11 mouse cellular contexts compared by ENCODE assay signal in genomic region chr2:150663255-150663654, GRCm38 (mm10). TPM values are rescaled to one million over a fixed set of nuclear protein-coding genes. Genes with fewer than 3 reads are reported as not detected.
DNase-seq lines count a peak whose midpoint lies in the region; ATAC-seq and TF ChIP-seq lines count a peak whose summit lies in the region.
"Had no signal": no experiment of that assay in that cellular context is flagged by ENCODE, and none has a peak within 500 bp of the region (broad histone marks: within the 10 kb centered on the region; RNA-seq: fewer than 3 reads in every experiment).

No protein-coding gene starts in this region.

- DNase-seq in layer of hippocampus, adult 2 months (ENCODE audit: low spot score in 2 of 2), result peak; percentile 49 to 67
- no peak for DNase-seq in layer of hippocampus, adult 8-10 months (ENCODE audit: low spot score in 2 of 2)
- DNase-seq in c-Kit-positive CD71-positive TER-119-negative erythroid progenitor cells, embryonic 14.5 days (ENCODE audit: low read depth), result peak; percentile 53
- peak; percentile 77 for DNase-seq in heart, adult 8-10 months (ENCODE audit: low spot score)
- DNase-seq in yolk sac, embryonic 10.5 days (ENCODE audit: low spot score), result no peak
- DNase-seq in spleen, postnatal 14 days (ENCODE audit: low spot score in 2 of 2), result no peak
- DNase-seq in adrenal gland, postnatal 25 days, result no peak
- DNase-seq: layer of hippocampus, postnatal 36 days had no signal

- H3K36me3 ChIP-seq in liver, embryonic 16.5 days (ENCODE audit: control insufficient read depth, insufficient read depth), result peaks cover 12% of the 10 kb centered on the region
- H3K36me3 ChIP-seq: neural tube, embryonic 13.5 days had no signal

- no peak for TF ChIP-seq CTCF in layer of hippocampus, adult 2 months (conservative IDR thresholded peaks at IDR 0.05)

- WGBS in liver, embryonic 16.5 days (ENCODE audit: insufficient replicate concordance), result 61% methylated on average over 9 of the region's 9 CpGs

- ATAC-seq in liver, embryonic 16.5 days (ENCODE audit: low read depth), result peak; percentile 22; the same call in 1 of the 2 replicates

- no peak overlapping the region; the same call in 1 of the 2 replicates for H3K4me3 ChIP-seq in layer of hippocampus, adult 2 months
- no peak overlapping the region for H3K4me3 ChIP-seq in liver, embryonic 16.5 days (ENCODE audit: low read depth, low read length)
- H3K4me3 ChIP-seq: neural tube, embryonic 13.5 days had no signal

- peak overlapping the region; percentile 92 for H3K4me2 ChIP-seq in liver, embryonic 16.5 days (ENCODE audit: low read depth, low read length)
- H3K4me2 ChIP-seq: neural tube, embryonic 13.5 days had no signal

- H3K4me1 ChIP-seq in liver, embryonic 16.5 days (ENCODE audit: control insufficient read depth, low read depth, low read length), result peaks cover 56% of the 10 kb centered on the region

- H3K9ac ChIP-seq in liver, embryonic 16.5 days (ENCODE audit: low read depth, low read length), result 0 out of 2 replicates have a peak overlapping the region, but pooled peaks have one; percentile 21
- H3K9ac ChIP-seq: neural tube, embryonic 13.5 days had no signal

- H3K27me3 ChIP-seq in liver, embryonic 16.5 days (ENCODE audit: control insufficient read depth, insufficient read depth, low read depth, low read length), result no peaks in the 10 kb centered on the region

- H3K9me3 ChIP-seq in liver, embryonic 16.5 days (replicated peaks; ENCODE audit: control insufficient read depth, low read length), result no peaks in the 10 kb centered on the region
- H3K9me3 ChIP-seq: neural tube, embryonic 13.5 days had no signal

- H3K27ac ChIP-seq in layer of hippocampus, adult 2 months, result peak overlapping the region; percentile 78
- peak overlapping the region; percentile 97 for H3K27ac ChIP-seq in liver, embryonic 16.5 days (ENCODE audit: low read length)
- H3K27ac ChIP-seq: neural tube, embryonic 13.5 days had no signal

RNA-seq across cellular contexts. Expression of gene Acss1, which starts 5.0 kb away (rescaled TPM):
- 10 to 100 TPM; 26.4 to 26.8 TPM for total RNA-seq in layer of hippocampus, adult 2 months (2021)
- 10 to 100 TPM; 26.4 to 33.7 (median 28.2) TPM for total RNA-seq in layer of hippocampus, adult 8-10 months (2022)
- total RNA-seq in heart, adult 8-10 months (2022), result 100 to 1,000 TPM; 259 to 343 (median 275) TPM
- polyA plus RNA-seq in liver, embryonic 16.5 days (2015; fragmentation: Nextera tagmentation; extraction: Ambion mirVana), result 49.9 and 56.3 TPM in 2 replicates
- 17.3 and 23.4 TPM in 2 replicates for total RNA-seq in adrenal gland, postnatal 25 days (2021)

RNA-seq across cellular contexts. Expression of gene Vsx1, which starts 25.9 kb away (rescaled TPM):
- under 1 TPM in 1 of 2 experiments, not detected in 1; 0.12 TPM for total RNA-seq in layer of hippocampus, adult 2 months (2021)
- not detected for total RNA-seq in layer of hippocampus, adult 8-10 months (2022)
- total RNA-seq in heart, adult 8-10 months (2022), result under 1 TPM; 0.09 to 0.13 (median 0.12) TPM
- not detected in 2 replicates for polyA plus RNA-seq in liver, embryonic 16.5 days (2015; fragmentation: Nextera tagmentation; extraction: Ambion mirVana)
- total RNA-seq in adrenal gland, postnatal 25 days (2021), result not detected in 2 replicates
- total RNA-seq: common myeloid progenitor, adult 5-6 weeks had no signal

RNA-seq across cellular contexts. Expression of gene Apmap, which starts 54.9 kb away (rescaled TPM):
- total RNA-seq in layer of hippocampus, adult 2 months (2021), result 10 to 100 TPM; 56.7 to 57.2 TPM
- total RNA-seq in layer of hippocampus, adult 8-10 months (2022), result 10 to 100 TPM; 56.6 to 61.9 (median 58.1) TPM
- 10 to 100 TPM; 46.6 to 68.1 (median 52.7) TPM for total RNA-seq in heart, adult 8-10 months (2022)
- polyA plus RNA-seq in liver, embryonic 16.5 days (2015; fragmentation: Nextera tagmentation; extraction: Ambion mirVana), result 27.2 and 29.2 TPM in 2 replicates
- 115 and 122 TPM in 2 replicates for total RNA-seq in adrenal gland, postnatal 25 days (2021)

Comparison
In these comparisons a context has a peak if more than half of its experiments do, and no peak if none do; other contexts are left out.
1. DNase-seq: peak in layer of hippocampus, adult 2 months (2 of 2), c-Kit-positive CD71-positive TER-119-negative erythroid progenitor cells, embryonic 14.5 days (single experiment) and heart, adult 8-10 months (single experiment); none in layer of hippocampus, adult 8-10 months (0 of 2), yolk sac, embryonic 10.5 days (single experiment), spleen, postnatal 14 days (0 of 2) and adrenal gland, postnatal 25 days (single experiment).
2. RNA of gene Acss1, which starts 5.0 kb away (total RNA-seq): 259 to 343 TPM in heart, adult 8-10 months; 26.4 to 33.7 TPM in layer of hippocampus, adult 8-10 months, 26.4 to 26.8 TPM in layer of hippocampus, adult 2 months and 17.3 to 23.4 TPM in adrenal gland, postnatal 25 days; every median in the first group is over 4 times any median in the second.